Mouse (Mus musculus) forebrain, embryonic 15.5 days (tissue): ENCODE measurements at regions not wholly inside any gene's neighbourhood (a gene's known extent, or its start where the extent isn't known, plus 50 kb on each side); places are given as distances from the start of the nearest gene placed in this dataset.
A peak's percentile ranks its signal among the peaks of the same experiment; 100 is the strongest.

Experiments used
- ATAC-seq: fragments of 200-750 bp; cut with Nextera tagmentation; replicated peaks from 2 replicates; pipeline ENCODE4 v1.8.0; 2017; ENCODE audit warnings: mild to moderate bottlenecking, moderate TSS enrichment, moderate library complexity
- H3K27ac ChIP-seq: fragments of 300-500 bp; sonication (generic); replicated peaks from 2 replicates; pipeline ENCODE4 v1.5.1; 2015; ENCODE audit warnings: mild to moderate bottlenecking, inconsistent platforms
- H3K27me3 ChIP-seq: fragments of 300-500 bp; sonication (generic); 2 replicates; pipeline ENCODE4 v1.6.1; 2015; ENCODE audit warnings: inconsistent platforms
- H3K36me3 ChIP-seq: fragments of 300-500 bp; sonication (generic); 2 replicates; pipeline ENCODE4 v1.6.1; 2015; ENCODE audit warnings: mild to moderate bottlenecking, inconsistent platforms
- H3K4me1 ChIP-seq: fragments of 300-500 bp; sonication (generic); 2 replicates; pipeline ENCODE4 v1.6.1; 2015; ENCODE audit warnings: inconsistent platforms
- H3K4me2 ChIP-seq: fragments of 300-500 bp; sonication (generic); replicated peaks from 2 replicates; pipeline ENCODE4 v1.6.1; 2015; ENCODE audit warnings: mild to moderate bottlenecking, inconsistent platforms
- H3K4me3 ChIP-seq: fragments of 300-500 bp; sonication (generic); 2 replicates; pipeline ENCODE4 v1.5.1; 2015; ENCODE audit warnings: mild to moderate bottlenecking, inconsistent platforms
- H3K9ac ChIP-seq: fragments of 300-500 bp; sonication (generic); replicated peaks from 2 replicates; pipeline ENCODE4 v1.6.1; 2015; ENCODE audit warnings: mild to moderate bottlenecking, inconsistent platforms
- H3K9me3 ChIP-seq: fragments of 300-500 bp; sonication (generic); 2 replicates; pipeline ENCODE4 v1.6.1; 2016; ENCODE audit warnings: inconsistent platforms
- WGBS: fragments of 180-500 bp; shearing (Covaris S2); methylation state at CpG from one replicate; pipeline ENCODE4 v1.1.7; 2015; ENCODE audit warnings: mixed read lengths; 5-methylcytosine and 5-hydroxymethylcytosine counted together

GRCm38 (mm10) chr1:185080118-185080517 lies 80.7 kb upstream of the Mark1 start:
- H3K27me3 ChIP-seq, result no peaks in the 10 kb centered on the region
- WGBS, result 27% methylated on average over 3 of the region's 3 CpGs
- H3K4me3 ChIP-seq, result no peak overlapping the region
- H3K4me1 ChIP-seq, result peaks cover 10% of the 10 kb centered on the region
- no peak overlapping the region for H3K9ac ChIP-seq
- H3K9me3 ChIP-seq, result no peaks in the 10 kb centered on the region
- H3K27ac ChIP-seq, result 0 out of 2 replicates have a peak overlapping the region, but pooled peaks have one; percentile 32
- H3K4me2 ChIP-seq, result no peak overlapping the region
- ATAC-seq, result no peak
- no peaks in the 10 kb centered on the region for H3K36me3 ChIP-seq

- no peak for ATAC-seq
- no peak overlapping the region for H3K4me3 ChIP-seq
- no peak overlapping the region for H3K4me2 ChIP-seq
- 13% methylated on average over 5 of the region's 5 CpGs for WGBS
- H3K9me3 ChIP-seq, result no peaks in the 10 kb centered on the region
- no peak overlapping the region for H3K9ac ChIP-seq
- no peaks in the 10 kb centered on the region for H3K27me3 ChIP-seq
- H3K4me1 ChIP-seq, result peaks cover 10% of the 10 kb centered on the region
- peak overlapping the region; percentile 32; the same call in 1 of the 2 replicates for H3K27ac ChIP-seq
- no peaks in the 10 kb centered on the region for H3K36me3 ChIP-seq
Measured at GRCm38 (mm10) chr1:185079331-185079880, 80.0 kb upstream of the Mark1 start.

- no peak overlapping the region for H3K4me2 ChIP-seq
- H3K36me3 ChIP-seq, result no peaks in the 10 kb centered on the region
- 84% methylated on average over 5 of the region's 5 CpGs for WGBS
- no peaks in the 10 kb centered on the region for H3K9me3 ChIP-seq
- no peaks in the 10 kb centered on the region; the same call in 1 of the 2 replicates for H3K4me1 ChIP-seq
- no peaks in the 10 kb centered on the region for H3K27me3 ChIP-seq
- ATAC-seq, result no peak
- no peak overlapping the region for H3K27ac ChIP-seq
- no peak overlapping the region for H3K4me3 ChIP-seq
- no peak overlapping the region for H3K9ac ChIP-seq
Measured at GRCm38 (mm10) chr1:185074001-185074400, 74.6 kb upstream of the Mark1 start.

- 75% methylated on average over 6 of the region's 6 CpGs for WGBS
Measured at GRCm38 (mm10) chr1:185072766-185073165, 73.4 kb upstream of the Mark1 start.

GRCm38 (mm10) chr1:185071566-185071965 lies 72.2 kb upstream of the Mark1 start:
- ATAC-seq, result no peak
- Histone ChIP-seq H3K9me3 (no peaks in the 10 kb centered on the region), H3K27ac (no peak overlapping the region), H3K36me3 (no peaks in the 10 kb centered on the region), H3K27me3 (no peaks in the 10 kb centered on the region), H3K4me2 (no peak overlapping the region), H3K9ac (no peak overlapping the region), H3K4me3 (no peak overlapping the region), H3K4me1 (no peaks in the 10 kb centered on the region)
- 78% methylated on average over 7 of the region's 7 CpGs for WGBS

More at GRCm38 (mm10) chr1:185072766-185073165, 73.4 kb upstream of the Mark1 start:
- Histone ChIP-seq H3K27me3 (no peaks in the 10 kb centered on the region), H3K36me3 (no peaks in the 10 kb centered on the region), H3K27ac (no peak overlapping the region), H3K4me3 (no peak overlapping the region), H3K4me2 (no peak overlapping the region), H3K9ac (no peak overlapping the region), H3K9me3 (no peaks in the 10 kb centered on the region), H3K4me1 (no peaks in the 10 kb centered on the region)
- no peak for ATAC-seq

- no peak overlapping the region for H3K4me3 ChIP-seq
- H3K4me1 ChIP-seq, result no peaks in the 10 kb centered on the region
- H3K36me3 ChIP-seq, result no peaks in the 10 kb centered on the region
- no peak overlapping the region for H3K27ac ChIP-seq
- no peaks in the 10 kb centered on the region for H3K9me3 ChIP-seq
- no peak overlapping the region for H3K4me2 ChIP-seq
- 89% methylated on average over 3 of the region's 3 CpGs for WGBS
- H3K27me3 ChIP-seq, result no peaks in the 10 kb centered on the region
- no peak overlapping the region for H3K9ac ChIP-seq
- no peak for ATAC-seq
Measured at GRCm38 (mm10) chr1:185070853-185071149, 71.4 kb upstream of the Mark1 start.

GRCm38 (mm10) chr1:185070062-185070852 lies 70.9 kb upstream of the Mark1 start:
- Histone ChIP-seq H3K27me3 (no peaks in the 10 kb centered on the region), H3K4me3 (no peak overlapping the region), H3K27ac (peak overlapping the region; percentile 36; the same call in 1 of the 2 replicates), H3K4me2 (no peak overlapping the region), H3K4me1 (no peaks in the 10 kb centered on the region), H3K36me3 (no peaks in the 10 kb centered on the region), H3K9ac (no peak overlapping the region), H3K9me3 (no peaks in the 10 kb centered on the region)
- 57% methylated on average over 10 of the region's 10 CpGs for WGBS
- ATAC-seq, result 0 out of 2 replicates have a peak, but pooled peaks have one; percentile 51

GRCm38 (mm10) chr1:185068136-185068535 lies 68.8 kb upstream of the Mark1 start:
- no peaks in the 10 kb centered on the region for H3K4me1 ChIP-seq
- WGBS, result 88% methylated on average over 6 of the region's 6 CpGs
- no peak overlapping the region for H3K4me2 ChIP-seq
- no peaks in the 10 kb centered on the region for H3K27me3 ChIP-seq
- no peak for ATAC-seq
- H3K36me3 ChIP-seq, result no peaks in the 10 kb centered on the region
- H3K9ac ChIP-seq, result no peak overlapping the region
- H3K9me3 ChIP-seq, result no peaks in the 10 kb centered on the region
- H3K4me3 ChIP-seq, result no peak overlapping the region
- H3K27ac ChIP-seq, result no peak overlapping the region

- 88% methylated on average over 5 of the region's 5 CpGs for WGBS
Measured at GRCm38 (mm10) chr1:185067661-185068060, 68.3 kb upstream of the Mark1 start.

GRCm38 (mm10) chr1:185065056-185065455 lies 65.7 kb upstream of the Mark1 start:
- ATAC-seq, result no peak
- Histone ChIP-seq H3K27me3 (no peaks in the 10 kb centered on the region), H3K4me2 (no peak overlapping the region), H3K4me1 (no peaks in the 10 kb centered on the region), H3K27ac (no peak overlapping the region), H3K4me3 (no peak overlapping the region), H3K9me3 (no peaks in the 10 kb centered on the region), H3K36me3 (no peaks in the 10 kb centered on the region), H3K9ac (no peak overlapping the region)
- WGBS, result 76% methylated on average over 3 of the region's 3 CpGs

More at GRCm38 (mm10) chr1:185067661-185068060, 68.3 kb upstream of the Mark1 start:
- H3K27ac ChIP-seq, result no peak overlapping the region
- H3K27me3 ChIP-seq, result no peaks in the 10 kb centered on the region
- H3K4me2 ChIP-seq, result no peak overlapping the region
- H3K9me3 ChIP-seq, result no peaks in the 10 kb centered on the region
- no peak for ATAC-seq
- H3K4me1 ChIP-seq, result no peaks in the 10 kb centered on the region
- no peaks in the 10 kb centered on the region for H3K36me3 ChIP-seq
- H3K9ac ChIP-seq, result no peak overlapping the region
- no peak overlapping the region for H3K4me3 ChIP-seq

GRCm38 (mm10) chr1:185062103-185062502 lies 62.7 kb upstream of the Mark1 start:
- no peak overlapping the region for H3K27ac ChIP-seq
- no peaks in the 10 kb centered on the region for H3K4me1 ChIP-seq
- no peaks in the 10 kb centered on the region for H3K27me3 ChIP-seq
- H3K36me3 ChIP-seq, result no peaks in the 10 kb centered on the region
- H3K9me3 ChIP-seq, result no peaks in the 10 kb centered on the region
- no peak overlapping the region for H3K4me2 ChIP-seq
- WGBS, result 80% methylated on average over 11 of the region's 11 CpGs
- H3K9ac ChIP-seq, result no peak overlapping the region
- H3K4me3 ChIP-seq, result no peak overlapping the region
- no peak for ATAC-seq

GRCm38 (mm10) chr1:185057443-185057842 lies 58.1 kb upstream of the Mark1 start:
- 91% methylated on average over 15 of the region's 15 CpGs for WGBS
- no peak for ATAC-seq
- no peaks in the 10 kb centered on the region for H3K9me3 ChIP-seq

More at GRCm38 (mm10) chr1:185057443-185057842, 58.1 kb upstream of the Mark1 start:
- no peak overlapping the region for H3K4me2 ChIP-seq
- no peak overlapping the region for H3K4me3 ChIP-seq
- no peaks in the 10 kb centered on the region for H3K27me3 ChIP-seq
- H3K36me3 ChIP-seq, result no peaks in the 10 kb centered on the region
- no peak overlapping the region for H3K27ac ChIP-seq
- H3K4me1 ChIP-seq, result no peaks in the 10 kb centered on the region
- no peak overlapping the region for H3K9ac ChIP-seq
